Mouse (Mus musculus): ENCODE data around the gene Sp2. TPM values are rescaled to one million over a fixed set of nuclear protein-coding genes. Genes with fewer than 3 reads are reported as not detected.

Gene Sp2
- total RNA-seq, 2 experiments from 2014 or later, result 2.8 to 22.3 TPM

- ATAC-seq (replicated peaks; ENCODE audit: poor library complexity, severe bottlenecking), result no peak
Observed at GRCm38 (mm10) chr11:96996773-96997379, 14.1 kb upstream of the Sp2 start.

DNA sequence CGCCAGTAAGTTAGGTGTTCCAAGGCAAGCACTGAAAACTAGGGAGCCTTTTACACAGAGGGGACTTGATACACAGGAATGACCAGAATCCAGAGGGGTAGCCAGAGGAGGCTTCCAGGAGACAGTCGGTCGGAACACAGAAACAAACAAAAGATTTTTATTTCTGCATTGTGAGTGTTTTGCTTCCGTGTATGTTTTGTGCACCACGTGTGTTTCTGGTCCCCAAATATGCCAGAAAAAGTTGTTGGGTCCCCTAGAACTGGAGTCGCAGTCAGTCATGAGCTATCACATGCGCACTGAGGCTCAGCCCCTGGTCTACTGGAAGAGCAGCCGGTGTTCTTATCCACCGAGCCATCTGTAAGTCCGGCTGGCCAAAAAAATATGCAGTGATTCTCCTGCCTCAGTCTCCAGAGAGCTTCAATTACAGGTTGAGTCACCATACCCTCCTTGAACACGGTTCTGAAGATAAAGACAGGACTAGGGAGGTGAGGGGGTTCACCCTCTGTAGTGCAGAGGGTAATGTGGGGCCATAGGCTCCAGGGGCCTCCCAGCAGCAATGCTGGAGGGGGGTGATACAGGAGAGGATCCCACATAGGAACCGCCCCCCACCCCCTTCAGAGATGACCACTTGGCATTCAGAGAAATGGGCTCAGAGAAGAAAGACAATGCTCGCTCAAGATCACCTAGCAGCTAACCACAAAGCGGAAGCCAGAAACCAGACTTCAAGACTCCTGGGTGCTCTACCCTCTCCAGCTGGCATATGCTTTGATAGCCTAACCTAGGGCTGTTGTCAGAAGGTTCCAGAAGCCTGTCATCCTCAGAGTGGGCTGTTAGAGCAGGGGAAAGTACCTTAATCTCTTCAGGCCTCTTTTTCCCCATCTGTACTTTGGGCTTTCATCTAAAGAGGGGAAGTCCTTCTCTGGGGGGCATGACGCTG is 13.3 kb upstream of the Sp2 start:
- ATAC-seq (replicated peaks; ENCODE audit: poor library complexity, severe bottlenecking), result no peak; the same call in 1 of the 2 replicates

DNA sequence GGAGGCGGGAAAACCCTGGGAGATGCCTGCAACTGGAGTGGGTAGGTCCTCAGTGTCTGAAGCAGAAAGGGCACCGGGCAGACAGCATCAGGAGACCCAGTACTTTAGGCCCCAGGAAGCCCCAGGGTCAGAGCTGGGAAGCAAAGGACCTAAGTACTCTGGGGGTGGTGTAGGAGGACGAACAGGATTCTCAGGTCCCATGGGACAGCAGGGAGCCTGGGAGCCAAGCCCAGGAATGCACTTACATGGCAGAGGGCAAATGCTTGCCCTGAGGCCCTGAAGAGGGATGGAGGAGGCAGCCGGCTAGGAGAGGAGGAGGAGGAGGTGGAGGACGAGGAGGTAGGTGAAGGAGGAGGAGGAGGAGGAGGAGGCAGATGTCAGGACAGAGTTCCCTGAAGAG is 12.3 kb upstream of the Sp2 start:
- ATAC-seq (replicated peaks; ENCODE audit: poor library complexity, severe bottlenecking), result no peak

DNA sequence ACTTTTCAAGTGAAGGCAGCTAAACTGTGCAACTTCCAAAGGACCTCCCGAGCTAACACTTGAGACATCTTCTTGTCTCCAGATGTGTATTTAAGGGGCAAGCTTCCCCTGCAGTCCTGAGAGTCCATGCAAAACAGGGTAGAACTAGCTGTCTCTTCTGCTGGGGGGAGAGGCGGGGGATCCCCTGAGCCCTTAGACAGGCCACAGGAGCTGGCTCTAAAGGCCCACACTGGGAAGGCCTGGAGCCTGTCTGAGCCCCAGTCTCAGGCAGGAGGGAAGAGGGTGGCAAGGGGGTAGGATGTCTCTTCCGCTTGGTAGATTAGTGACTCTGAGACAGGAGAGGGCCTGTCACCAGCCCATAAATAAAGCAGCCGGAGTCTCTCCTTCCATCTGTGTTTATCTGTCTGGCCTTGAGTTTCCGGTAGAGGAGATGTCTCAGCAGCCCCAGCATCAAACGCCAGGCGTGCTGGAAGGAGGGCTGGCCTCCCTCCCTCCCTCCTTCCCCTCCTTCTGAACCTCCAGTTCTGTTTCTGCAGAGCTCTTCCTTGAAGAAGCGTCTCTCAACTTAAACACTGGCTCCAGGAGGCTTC is 10.1 kb upstream of the Sp2 start:
- ATAC-seq (replicated peaks; ENCODE audit: poor library complexity, severe bottlenecking), result no peak

DNA sequence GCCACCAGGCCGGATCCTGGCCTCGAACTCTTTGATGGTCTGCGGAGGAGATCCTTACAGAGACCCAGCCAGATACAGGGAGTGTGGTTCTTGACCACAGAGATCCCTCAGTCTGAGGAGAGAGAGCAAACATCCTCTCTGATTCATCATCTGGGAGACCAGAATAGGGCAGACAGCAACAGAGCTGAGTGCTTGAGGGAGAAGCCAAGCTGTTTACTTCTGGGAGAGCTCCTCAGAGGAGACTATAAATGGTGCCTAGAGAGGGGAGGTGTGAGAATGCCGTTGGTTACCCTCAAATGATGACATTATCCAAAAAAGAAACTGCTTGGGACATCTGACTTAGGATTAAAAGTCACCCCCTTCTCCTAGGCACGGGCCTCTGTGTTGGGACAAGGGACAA is 8.7 kb upstream of the Sp2 start:
- no peak for ATAC-seq (replicated peaks; ENCODE audit: poor library complexity, severe bottlenecking)

DNA sequence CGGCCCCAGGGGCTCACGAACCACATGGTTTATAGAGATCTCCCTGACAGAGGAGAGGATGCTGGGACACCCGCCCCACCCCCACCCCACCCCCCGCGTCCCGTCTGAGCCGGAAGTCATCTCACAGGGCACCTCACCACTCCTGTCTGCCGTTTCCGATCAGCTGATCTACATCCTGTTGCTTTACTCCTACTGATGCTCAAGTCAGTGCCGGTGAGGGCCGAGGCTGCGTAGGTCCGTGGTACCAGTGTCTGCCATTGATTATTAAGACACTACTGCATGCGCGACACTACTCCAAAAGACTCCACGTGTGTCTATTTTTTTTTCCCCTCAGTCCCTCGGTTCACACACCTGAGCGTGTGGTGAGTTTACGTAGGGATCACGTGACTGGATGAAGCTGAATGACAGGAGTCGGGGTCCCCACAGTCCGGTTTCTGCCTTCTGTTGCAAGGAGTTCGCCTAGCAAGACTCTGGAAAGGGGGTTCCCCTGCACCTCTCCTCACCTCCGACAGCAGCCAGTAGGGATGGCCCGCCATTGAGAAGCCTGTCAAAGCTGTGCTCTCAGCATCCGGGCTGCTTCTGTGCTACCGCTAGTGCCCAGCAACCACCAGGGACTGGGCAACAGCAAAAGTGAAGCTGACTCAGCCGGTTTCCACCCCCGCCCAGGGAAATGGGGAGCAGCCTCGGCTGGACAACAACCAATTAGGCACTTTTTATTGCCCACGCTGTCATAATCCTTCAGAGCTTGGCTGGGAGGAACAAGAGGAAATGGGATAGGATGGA is 5.3 kb upstream of the Sp2 start:
- peak; percentile 60 for ATAC-seq (replicated peaks; ENCODE audit: poor library complexity, severe bottlenecking)

GRCm38 (mm10) chr11:96986463-96986862 is 3.7 kb upstream of the Sp2 start:
- ATAC-seq (replicated peaks; ENCODE audit: poor library complexity, severe bottlenecking), result no peak

DNA sequence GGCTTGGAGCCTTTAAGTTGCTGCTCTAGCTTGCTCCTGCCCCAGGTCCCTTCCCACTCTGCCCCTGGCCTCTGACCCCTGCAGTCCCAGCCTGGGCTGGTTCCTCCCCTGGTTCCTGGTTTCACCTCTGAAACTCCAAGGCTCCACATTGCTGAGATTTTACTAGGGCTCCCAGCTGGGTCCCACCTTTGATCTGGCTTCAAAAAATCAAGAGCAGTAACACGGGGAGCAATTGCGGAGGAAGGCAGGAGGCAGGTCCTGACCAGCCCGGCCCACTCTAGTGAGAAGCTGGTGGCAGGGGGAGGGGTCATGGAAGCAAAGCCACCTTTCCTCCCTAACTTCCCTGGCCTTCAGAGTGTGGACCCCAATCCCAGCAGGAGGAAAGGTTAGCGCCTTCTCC is 2.1 kb upstream of the Sp2 start:
- no peak for ATAC-seq (replicated peaks; ENCODE audit: poor library complexity, severe bottlenecking)

- peak; percentile 33 for ATAC-seq (replicated peaks; ENCODE audit: poor library complexity, severe bottlenecking)
Observed at GRCm38 (mm10) chr11:96982355-96982754, 404 bp downstream of the Sp2 start.

DNA sequence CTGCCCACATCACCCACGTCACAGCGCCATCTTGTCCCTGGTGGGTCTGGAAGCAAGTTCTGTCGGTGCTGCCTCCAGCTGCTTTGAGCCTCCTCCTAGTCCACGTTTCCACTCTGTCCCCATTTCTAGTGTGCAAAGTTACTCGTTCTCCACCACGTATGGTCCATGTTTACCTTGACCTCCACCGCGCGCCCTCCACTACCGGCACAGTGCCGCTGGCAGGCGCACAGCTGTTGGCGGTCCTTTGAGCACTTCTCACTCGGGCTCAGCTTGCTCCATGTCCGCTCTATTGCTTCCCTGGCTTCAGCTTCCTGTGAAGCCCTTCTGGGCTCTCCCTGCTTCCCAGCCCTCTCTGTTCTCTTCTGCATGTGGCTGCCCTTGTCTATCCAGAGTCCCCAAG is 1.3 kb downstream of the Sp2 start:
- no peak for ATAC-seq (replicated peaks; ENCODE audit: poor library complexity, severe bottlenecking)

DNA sequence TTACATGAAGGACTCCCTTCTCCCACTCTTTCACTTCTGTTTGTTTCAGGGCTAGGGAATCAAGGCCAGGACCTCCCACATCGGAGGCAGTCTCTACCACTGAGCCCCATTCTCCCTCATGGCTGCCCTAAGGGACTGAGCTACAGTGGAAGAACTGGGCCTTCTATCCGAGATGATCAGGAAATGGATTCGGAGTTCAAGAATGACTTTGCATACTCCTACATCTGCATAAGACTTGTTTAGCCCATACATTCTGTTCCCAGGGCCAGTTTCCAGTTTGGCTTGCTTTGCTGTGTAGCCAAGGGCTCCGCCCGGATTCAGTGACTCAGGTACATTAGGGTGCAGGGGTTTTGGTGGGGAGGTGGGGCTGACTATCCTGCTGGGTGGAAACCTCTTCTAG is 2.7 kb downstream of the Sp2 start:
- ATAC-seq (replicated peaks; ENCODE audit: poor library complexity, severe bottlenecking), result no peak

DNA sequence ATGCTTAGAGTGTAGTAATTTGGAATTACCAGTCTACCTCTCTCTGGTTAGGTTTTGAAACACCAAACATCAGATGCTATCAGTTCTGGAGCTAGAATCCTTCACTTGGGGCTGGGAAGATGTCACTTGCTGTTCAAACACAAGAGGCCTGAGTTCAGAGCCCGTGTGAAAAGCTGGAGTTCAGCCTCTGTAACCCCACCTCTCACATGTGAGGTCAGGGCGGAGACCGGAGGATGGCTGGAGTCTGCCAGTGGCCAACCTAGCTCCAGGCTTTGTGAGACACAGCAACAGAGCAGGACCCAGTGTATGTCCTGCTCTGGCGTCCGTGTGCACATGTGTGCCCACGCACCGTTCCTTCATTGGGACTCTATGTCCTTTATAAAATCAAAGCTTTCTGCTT is 3.4 kb downstream of the Sp2 start:
- ATAC-seq (replicated peaks; ENCODE audit: poor library complexity, severe bottlenecking), result no peak

DNA sequence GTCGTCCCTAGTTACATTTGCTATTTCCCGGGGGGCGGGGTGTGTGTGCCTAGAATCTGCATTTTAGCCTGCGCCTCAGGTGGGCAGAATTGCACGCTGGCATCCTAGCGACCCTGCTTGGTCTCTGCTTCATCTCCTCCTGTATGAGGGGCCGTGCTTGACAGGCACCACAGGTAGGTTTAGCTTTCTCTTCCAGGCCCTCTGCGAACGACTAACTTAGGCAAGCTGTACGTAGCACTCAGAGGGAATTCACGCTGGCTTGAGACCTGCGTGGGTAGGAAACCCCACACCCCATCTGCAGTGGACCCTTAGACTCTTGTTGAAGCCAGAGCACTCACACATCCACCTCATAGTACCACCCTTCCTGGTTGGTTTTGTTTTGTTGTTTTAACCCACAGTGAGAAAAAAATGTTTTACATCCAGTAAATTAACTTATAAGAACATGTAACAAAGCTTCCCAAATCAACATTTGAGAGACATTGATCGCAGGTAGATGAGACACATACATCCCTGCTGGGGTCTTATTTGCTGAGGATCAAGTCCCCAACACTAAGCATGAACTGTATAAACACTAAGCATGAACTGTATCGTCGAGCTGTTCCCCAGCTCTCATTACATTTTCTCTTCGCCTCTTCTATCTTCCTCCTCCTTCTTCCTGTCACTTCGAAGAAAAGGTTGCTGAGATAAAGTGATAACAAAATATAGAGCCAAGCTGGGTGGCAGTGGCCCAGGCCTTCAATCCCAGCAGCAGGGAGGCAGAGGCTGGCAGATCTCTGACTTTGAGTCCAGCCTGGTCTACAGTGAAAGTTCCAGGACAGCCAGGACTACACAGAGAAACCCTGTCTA is 4.1 kb downstream of the Sp2 start:
- ATAC-seq (replicated peaks; ENCODE audit: poor library complexity, severe bottlenecking), result no peak

DNA sequence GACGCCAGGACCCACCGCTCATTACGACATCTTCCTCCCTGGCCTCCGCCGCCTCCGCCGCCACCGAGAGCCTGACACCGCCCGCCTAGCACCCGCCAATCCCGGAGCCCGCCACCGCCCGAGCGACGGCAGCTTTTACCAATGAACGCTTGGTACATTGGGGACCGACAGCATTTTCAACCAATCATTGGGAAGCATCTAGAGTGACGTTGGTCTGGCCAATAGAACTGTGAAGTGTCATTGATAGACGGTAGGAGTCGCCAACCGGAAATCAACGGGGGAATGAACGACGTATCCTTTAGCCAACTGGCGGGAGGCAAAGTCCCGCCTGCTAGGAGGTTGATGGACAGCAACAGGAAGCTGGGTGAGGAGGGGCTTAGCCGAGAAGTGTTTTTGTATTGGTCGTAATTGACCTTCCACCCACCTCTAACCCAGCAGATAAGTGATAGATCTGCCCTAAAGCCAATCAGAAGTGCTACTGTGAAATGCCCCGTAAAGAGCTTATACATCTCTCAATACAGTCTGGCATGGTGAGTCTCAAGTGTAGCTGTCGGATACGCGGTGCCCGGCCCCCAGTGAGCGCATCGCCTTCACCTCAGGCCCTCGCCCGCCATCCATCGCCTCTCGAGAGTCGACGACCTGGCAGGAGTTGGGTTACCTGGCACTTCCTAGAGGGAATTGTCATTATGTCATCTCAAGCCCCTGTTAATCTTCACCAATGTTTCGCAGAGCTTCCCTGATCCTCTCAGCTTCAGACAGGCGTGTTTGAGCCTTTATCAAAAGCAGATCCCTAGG is 5.0 kb downstream of the Sp2 start:
- ATAC-seq (replicated peaks; ENCODE audit: poor library complexity, severe bottlenecking), result peak; percentile 80

- peak; percentile 23 for ATAC-seq (replicated peaks; ENCODE audit: poor library complexity, severe bottlenecking)
Observed at GRCm38 (mm10) chr11:96976911-96977591, 5.7 kb downstream of the Sp2 start.

GRCm38 (mm10) chr11:96976379-96976687 is 6.4 kb downstream of the Sp2 start:
- ATAC-seq (replicated peaks; ENCODE audit: poor library complexity, severe bottlenecking), result no peak

- ATAC-seq (replicated peaks; ENCODE audit: poor library complexity, severe bottlenecking), result no peak
Observed at GRCm38 (mm10) chr11:96975511-96976378, 7.0 kb downstream of the Sp2 start.

DNA sequence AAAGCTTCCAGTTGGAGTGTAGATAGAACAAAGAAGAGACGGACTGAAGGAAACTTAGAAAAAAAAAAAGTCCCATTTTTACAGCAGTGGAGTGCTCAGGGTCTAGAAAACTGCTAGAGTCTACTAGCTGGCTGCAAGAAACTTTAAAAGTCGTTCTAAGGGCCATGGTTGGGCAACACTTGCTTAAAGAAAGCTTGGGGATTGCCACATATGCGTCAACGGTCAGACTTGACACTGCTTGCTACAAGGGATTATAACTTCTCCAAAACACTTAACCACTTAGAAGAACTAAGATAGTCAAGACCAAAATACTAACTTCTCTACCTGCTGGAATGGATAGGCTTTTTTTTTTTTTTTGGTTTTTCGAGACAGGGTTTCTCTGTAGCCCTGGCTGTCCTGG is 7.9 kb downstream of the Sp2 start:
- ATAC-seq (replicated peaks; ENCODE audit: poor library complexity, severe bottlenecking), result peak; percentile 43
